Mouse (Mus musculus) granulocyte monocyte progenitor cell, adult 5-6 weeks (primary cell): Measurements from ENCODE around the gene Rpa2. TPM values are rescaled to one million over a fixed set of nuclear protein-coding genes. Genes with fewer than 3 reads are reported as not detected.
A peak's percentile ranks its signal among the peaks of the same experiment; 100 is the strongest.
"Not testable (repeated sequence)": the region's sequence is repeated elsewhere in the genome, so short reads cannot be mapped to it uniquely, and the experiment has no call there.

Experiments used
- ATAC-seq: replicated peaks from 2 replicates; pipeline ENCODE4 v1.8.0; 2016; ENCODE audit warnings: mild to moderate bottlenecking, moderate TSS enrichment, inconsistent platforms; ENCODE audit not compliant: poor library complexity, severe bottlenecking
- total RNA-seq, 2 experiments: library from RNA; stranded (forward) in 1 of 2; stranded (reverse) in 1 of 2; fragments of 200-712, 200-1000 nt in 1 of 2; fragments of >200 nt in 1 of 2; fragmentation: Nextera tagmentation in 1 of 2; gene quantifications; 2 replicates each; pipeline ENCODE4 v1.2.3; 2014 to 2017

Gene Rpa2
- total RNA-seq (2014; fragmentation: Nextera tagmentation) = 87.0 and 114 TPM in 2 replicates
- 66.8 and 69.9 TPM in 2 replicates for total RNA-seq (2017)

DNA sequence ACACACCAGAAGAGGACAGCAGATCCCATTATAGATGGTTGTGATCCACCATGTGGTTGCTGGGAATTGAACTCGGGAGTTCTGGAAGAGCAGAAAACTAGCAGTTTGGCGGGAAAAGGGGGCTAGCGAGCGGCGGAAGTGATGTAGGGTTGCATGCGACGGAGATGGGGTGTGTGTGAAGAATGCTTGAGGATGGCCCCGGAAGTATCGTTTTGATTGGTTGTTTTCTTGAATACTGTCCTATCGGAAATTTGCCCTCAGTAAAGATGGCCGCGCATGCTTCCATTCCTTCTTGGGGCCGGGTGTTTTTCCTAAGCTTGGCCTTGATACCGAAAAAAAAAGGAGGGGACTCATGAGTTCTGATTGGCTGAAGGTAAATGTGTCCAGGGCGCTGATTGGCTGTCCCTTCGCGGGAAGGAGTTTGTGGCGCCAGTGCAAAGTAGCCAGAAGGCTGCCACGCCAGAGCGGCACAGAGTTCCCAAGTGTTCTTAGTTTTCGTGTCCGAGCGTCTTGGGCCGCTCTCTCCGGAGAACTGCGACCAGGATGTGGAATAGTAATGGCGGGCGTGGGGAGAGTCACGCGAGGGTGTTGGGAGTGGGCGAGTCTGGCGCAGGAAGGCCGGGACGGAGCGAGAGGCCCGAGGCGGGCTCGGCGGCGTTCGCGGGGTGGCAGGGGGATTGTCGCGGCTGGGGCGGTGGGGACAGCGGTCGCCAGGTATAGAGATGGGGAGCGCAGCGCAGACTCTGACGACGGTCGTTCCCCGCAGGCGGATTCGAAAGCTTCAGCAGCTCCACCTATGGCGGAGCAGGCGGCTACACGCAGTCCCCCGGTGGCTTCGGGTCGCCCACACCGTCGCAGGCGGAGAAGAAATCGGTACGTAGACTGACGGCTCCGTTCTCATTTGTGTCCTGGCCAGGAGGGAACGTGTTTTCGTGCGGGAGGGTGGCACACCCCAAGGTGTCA, at the start of gene Rpa2:
Gene Rpa2, plus strand, starts transcription at position 419 of the 963 bp plus-strand sequence.
- peak; percentile 97 for ATAC-seq

- 0 out of 2 replicates have a peak, but pooled peaks have one; percentile 10 for ATAC-seq
Measured at GRCm38 (mm10) chr4:132728233-132728632, 39.9 kb upstream of the Rpa2 start.

DNA sequence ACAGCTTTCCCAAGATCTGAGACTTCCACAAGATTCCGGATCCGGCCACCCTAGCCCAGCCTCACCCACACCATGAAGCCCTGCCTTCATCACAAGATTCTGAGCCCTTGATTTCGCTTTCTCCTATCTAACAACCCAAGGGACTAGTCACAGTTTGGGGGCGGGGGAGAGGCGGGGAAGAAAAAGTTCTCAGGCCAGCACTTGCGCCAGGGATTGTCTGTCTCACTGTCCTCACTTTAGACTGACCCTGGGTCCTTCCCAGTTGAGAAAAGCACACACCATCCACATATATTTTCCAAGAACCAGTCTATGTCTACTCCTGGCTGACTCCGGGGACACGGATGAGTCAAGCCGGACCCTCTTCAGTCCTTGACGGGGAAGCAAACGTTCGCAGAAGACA, 36.5 kb upstream of the Rpa2 start:
- no peak for ATAC-seq

DNA sequence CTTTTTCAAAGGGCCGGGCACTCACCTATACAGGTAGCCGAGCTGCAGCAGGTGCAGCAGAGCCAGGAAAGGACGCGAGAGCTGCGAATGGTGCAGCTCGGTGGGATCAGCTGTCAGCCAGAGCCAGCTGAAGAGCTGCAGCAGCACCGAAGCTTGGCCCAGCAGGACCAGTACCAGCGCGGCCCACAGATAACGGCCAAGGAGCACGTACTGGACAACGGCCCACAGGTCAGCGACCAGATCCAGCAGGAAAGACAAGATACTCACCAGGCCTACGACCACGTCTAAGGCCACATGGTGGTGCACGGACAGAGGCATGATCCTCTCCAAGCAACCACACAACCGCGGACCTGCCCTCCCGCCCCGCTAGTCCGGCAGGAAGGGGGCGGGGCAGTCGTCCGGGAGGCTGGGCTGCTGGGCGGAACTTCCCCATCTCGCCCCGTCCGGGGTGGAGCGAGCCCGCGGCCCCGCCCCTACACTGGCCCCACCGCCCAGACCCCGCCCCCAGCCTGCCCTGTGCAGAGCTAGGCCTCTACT, 35.9 kb upstream of the Rpa2 start, which contains the start of gene Xkr8:
Gene Xkr8, minus strand, starts transcription at position 399 of the 537 bp plus-strand sequence.
- peak; percentile 94 for ATAC-seq

DNA sequence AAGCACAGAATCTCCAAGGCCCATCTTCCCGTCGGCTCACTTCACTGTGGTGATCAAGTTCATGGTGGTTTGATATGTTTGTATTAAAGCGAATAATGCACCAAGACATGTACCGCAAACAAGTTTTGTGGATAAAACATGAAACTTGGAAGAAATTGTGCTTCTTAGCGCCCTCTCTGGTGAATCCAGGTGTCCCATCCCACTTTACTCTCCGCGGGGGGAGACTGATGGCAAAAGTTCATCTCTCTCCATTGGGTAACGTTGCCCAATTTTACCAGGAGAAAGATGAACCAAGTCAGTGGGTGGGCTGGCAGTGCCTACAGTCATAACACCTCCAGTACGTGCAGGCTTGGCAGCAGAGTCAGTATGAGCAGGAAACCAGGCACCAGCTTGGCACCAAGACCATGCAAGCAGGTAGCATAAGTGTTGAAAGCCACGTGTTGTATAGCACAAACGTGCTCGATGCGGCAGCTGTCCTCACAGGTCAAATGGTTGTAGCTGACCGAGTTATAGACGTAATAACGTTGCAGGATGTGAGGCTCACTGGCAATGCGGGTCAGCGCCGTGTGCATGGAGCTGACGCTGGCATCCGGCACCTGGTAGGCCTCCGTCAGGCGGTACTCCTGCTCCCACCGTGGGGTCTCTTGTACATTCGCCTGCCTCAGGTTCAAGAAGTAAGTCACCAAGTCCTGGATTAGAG, 34.9 kb upstream of the Rpa2 start:
- ATAC-seq = 0 out of 2 replicates have a peak, but pooled peaks have one; percentile 6

DNA sequence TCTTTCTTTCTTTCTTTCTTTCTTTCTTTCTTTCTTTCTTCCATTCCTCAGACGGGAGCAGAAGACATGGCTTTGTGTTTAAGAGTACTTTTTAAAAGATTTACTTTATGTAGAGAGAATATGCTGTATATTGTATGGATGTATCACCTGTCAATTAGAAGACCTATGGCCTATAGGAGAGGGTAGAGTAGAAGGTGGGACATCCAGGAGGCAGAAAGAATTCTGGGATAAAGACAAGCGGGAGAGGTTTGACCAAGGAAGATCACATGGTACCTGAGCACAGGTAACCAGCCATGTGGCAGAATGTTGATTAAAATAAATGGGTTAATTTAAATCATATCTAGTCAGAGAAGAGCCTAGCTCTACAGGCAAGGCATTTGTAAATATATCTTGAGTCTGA, 33.4 kb upstream of the Rpa2 start:
- no peak for ATAC-seq

DNA sequence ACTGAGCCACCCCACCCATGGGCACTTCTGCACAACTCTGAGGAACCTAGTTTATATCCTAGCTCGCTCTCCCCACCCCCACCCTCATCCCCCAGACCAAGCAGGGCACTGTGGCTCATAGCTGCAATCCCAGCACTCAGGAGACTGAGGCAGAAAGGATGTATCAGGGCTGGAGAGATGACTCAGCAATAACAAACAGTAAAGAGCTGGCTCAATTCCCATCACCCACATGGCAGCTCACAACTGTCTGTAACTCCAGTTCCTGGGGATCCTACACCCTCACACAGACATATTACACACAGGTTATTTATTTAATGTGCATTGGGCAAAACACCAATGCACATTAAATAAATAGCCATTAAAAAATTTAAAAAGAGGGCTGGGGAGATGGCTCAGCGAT, 32.7 kb upstream of the Rpa2 start:
- ATAC-seq = no peak

DNA sequence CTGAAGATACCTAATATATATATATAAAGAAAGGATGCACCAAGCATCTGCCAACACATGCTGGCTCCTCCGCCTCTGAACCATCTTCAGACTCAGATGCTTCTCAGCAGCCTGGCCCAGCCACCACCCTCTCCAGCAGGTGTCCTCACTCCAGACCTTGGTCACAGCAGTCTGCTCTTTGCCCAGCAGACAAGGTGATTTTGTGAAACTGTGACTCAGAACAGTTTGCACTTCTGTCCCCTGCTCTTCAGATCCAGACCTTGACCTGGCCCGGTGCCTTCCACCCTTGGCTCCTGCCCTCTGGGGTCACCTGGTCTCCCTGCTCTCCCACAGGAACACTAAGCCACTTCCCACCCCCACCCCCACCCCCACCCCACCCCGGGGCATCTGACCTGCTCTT, 32.2 kb upstream of the Rpa2 start:
- no peak for ATAC-seq

DNA sequence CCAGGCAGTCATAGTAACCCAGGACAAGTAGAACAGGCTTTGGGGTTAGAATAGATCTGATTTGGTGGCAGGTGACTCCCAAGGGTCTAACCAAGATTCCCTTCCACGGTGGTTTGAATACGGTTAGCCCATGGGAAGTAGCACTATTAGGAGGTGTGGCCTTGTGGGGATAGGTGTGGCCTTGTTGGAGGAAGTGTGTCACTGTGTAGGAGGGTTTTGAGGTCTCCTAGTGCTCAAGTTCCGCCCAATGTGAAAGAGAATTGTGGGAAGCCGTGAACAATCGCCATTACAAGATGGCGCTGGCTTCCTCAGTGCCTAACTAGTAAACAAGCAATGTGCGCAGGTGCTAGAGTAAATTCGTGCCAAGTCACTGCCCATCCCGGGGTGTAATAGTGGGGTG, 31.0 kb upstream of the Rpa2 start:
- ATAC-seq = not testable (repeated sequence)

GRCm38 (mm10) chr4:132741491-132741890, 26.6 kb upstream of the Rpa2 start:
- no peak for ATAC-seq

DNA sequence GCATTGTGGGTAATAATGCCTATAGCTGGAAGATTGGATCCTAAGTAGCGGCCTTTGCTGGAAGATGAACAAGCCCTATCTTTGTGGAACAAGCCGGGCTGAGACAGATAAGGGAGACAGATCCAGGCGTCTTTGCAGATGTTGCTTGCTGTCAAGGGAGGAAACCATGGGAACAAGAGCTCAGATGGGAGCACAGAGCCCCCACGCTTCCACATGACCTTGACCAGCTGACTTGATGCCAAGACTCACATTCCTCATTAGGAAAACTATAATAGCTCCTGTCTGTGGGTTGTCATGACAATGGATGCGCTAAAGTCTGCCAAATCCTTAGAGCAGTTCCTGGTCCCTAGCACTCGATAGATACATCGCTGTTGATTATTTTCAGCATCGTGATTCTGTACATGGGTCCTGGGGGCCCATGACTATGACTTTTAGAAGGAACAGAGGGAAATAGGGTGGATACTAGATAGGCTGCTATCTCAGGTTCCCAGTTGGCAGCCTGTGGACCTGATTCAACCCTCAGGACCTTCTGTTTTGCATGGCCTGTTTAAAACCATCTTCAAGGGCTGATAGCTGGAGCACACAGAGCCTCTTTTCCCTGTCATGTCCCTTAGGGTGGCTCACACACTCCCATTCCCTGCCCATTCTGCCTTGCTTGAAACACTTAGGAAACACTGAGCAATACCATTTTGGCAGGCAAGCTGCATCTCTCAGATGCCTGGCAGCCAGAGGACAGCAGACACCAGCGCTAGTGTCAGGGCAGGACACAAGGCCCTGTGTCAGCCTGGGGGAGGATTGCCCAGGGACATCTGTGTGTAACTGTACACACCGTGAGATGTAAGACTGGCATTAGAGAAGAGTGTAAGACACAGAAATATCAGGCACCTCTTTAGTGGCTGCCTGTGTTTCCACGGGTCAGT, 23.9 kb upstream of the Rpa2 start:
- no peak for ATAC-seq

DNA sequence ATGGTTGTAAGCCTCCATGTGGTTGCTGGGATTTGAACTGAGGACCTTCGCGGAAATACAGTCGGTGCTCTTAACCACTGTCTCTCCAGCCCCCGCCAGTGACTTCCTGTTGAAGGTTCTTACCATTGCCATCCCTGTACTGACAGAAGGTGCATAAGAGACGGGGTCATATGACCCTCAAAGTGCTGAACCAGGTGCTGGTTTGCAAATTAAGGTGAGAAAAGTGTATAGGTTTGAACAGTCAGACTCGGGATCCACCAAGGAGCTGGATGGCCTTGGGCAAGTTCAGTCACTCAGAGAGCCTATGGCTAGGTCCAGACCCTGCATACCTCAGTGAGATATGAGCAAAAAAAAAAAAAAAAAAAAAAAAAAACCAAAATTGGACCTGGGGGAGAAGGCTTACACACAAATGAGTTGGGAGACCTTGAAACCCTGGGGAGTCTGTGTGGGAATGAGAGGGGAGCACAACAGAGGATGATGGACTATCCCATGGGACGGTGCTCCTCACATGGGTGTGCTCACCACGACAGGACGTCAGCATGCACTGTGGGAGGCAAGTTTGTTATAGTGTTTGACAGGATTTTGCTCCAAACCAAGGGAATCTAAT, 21.1 kb upstream of the Rpa2 start:
- no peak for ATAC-seq

DNA sequence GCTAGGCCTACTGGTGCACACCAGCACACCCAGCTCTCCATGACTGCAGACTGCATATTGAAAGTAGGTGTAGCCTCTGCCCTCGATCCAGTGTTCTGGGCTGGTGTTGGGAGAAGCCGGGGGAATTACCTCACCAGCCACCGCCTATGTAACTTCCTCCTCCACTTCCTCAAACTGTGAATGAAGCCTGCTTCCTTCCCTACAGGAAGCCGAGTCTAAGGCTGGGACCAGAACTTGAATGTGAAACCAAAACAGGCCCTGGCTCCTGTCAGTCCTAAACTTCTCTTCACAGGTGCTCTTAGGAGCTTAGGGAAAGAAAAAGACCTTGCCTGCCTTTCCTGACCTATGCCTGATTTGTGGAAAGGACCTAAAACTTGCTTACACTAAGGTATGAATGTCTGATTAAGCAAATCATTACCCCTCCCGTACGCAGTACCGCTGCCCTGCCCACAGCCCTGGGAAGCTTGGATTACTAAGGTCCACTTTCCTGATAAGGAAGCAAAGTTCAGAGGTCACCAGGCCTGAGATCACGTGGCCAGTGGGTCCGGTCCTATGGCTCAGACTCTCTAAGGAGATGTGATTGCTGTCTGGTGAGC, 20.4 kb upstream of the Rpa2 start:
- peak; percentile 79 for ATAC-seq

GRCm38 (mm10) chr4:132748778-132749177, 19.4 kb upstream of the Rpa2 start:
- peak; percentile 77 for ATAC-seq

DNA sequence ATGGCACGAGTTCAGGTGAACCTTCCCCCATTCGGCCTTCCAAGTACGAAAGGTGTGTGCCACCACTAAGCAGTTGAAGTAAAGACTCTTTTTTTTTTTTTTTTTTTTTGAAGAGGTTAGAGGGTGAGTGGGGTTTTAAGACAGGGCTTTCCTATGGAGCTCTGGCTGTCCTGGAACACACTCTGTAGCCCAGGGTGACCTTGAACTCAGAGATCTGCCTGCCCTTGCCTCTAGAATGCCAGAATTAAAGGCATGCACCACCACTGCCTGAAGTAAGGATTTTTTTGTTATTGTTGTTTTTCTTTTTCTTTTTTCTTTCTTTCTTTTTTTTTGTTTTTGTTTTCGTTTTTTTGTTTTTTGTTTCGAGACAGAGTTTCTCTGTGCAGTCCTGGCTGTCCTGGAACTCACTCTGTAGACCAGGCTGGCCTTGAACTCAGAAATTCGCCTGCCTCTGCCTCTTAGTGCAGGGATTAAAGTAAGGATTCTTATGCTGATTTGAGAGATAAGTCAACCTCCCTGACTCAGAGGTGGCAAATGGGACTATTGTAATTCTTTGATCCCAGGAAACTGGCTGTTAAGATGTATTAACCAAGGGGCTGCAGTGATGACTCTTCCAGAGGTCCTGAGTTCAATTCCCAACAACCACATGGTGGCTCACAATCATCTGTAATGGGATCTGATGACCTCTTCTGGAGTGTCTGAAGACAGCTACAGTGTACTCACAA, 18.7 kb upstream of the Rpa2 start:
- no peak for ATAC-seq

DNA sequence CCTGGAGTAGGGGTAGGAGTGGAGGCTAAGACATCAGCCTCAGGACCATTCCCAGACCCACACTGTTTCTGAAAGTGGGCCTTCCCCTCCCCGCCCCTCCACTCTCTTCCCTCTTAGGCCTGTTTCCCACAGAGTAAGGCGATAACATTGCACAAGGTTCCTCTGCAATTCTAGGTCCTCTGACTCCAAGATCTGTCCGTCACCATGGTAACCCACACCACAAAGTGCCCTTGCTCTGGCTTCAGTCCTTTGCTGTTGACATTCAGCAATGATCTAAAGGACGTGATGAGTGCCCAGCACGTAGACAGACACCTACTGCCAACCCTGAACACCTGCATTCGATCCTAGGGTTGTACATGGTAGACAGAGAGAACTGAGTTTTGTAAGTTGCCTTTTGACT, 15.1 kb upstream of the Rpa2 start:
- ATAC-seq = peak; percentile 74

DNA sequence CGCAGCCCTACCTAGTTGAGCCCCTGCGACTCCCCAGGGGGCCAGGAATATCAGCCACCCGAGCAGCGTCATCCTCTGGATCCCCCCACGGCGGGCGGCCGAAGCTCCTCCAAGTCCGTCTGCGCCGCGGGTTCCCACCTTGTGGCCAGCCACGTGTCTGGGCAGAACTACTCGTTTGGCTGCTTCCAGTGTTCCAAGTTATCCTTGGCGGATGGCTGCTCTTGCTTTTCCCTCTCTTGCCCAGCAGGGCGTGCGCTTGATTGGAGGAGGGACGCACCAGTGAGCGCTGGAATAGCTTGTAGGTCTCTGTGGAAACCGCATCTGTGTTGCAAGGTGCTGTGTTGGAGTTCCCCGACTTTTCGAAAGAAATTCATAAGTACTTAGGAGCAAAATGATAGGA, 11.2 kb upstream of the Rpa2 start, which contains the start of gene Smpdl3b:
Gene Smpdl3b, minus strand, starts transcription at position 279 of the 400 bp plus-strand sequence.
- peak; percentile 87 for ATAC-seq

- no peak for ATAC-seq
Measured at GRCm38 (mm10) chr4:132757633-132758351, 10.3 kb upstream of the Rpa2 start.
